Mouse (Mus musculus): ENCODE results near the gene Ece2. TPM values are rescaled to one million over a fixed set of nuclear protein-coding genes. Genes with fewer than 3 reads are reported as not detected.

Ece2 gene
- polyA plus RNA-seq, 1 experiment = not detected

DNA sequence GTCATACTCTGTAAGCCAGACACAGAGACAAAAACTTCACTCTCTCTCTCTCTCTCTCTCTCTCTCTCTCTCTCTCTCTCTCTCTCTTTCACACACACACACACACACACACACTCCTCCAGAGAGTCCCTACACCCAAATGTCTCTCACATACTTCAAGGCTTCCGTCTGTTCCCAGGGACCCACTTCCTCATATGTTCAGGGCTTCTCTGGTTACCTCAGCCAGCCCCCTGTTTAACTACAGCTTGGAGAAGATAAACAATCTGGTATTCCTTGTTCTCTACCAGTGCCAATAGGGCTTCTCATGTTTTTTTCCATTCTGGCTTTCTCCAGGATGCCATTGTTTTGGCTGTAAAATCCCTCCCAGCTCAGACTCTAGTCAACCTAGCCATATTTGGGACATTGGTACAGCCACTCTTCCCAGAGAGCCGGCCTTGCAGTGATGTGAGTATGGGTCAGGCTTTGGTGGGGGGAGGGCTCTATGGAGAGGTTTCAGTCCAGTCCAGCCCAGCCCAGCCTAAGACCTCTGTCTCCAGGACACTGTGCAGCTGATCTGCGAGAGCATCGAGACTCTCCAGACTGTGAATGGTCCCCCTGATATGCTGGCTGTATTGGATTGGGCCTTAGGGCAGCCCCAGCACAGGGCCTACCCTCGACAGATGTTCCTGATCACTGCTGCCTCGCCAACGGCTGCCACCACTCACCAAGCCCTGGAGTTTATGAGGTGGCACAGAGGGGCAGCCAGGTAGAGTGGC, 32.8 kb upstream of the Ece2 start:
- 65% methylated on average over 7 of the region's 7 CpGs for WGBS
- H3K4me3 ChIP-seq (replicated peaks; ENCODE audit: control insufficient read depth, low read depth, low read length) = no peak overlapping the region
- no peak overlapping the region for H3K27ac ChIP-seq (ENCODE audit: control insufficient read depth, insufficient read depth, low read depth, low read length, poor library complexity)
- no peak for TF ChIP-seq POLR2A (IDR thresholded peaks at IDR 0.05; ENCODE audit: borderline replicate concordance, control insufficient read depth, low read depth, low read length)
- TF ChIP-seq CTCF (IDR thresholded peaks at IDR 0.05; ENCODE audit: control insufficient read depth, insufficient read depth, low read length) = no peak
- no peaks in the 10 kb centered on the region for H3K4me1 ChIP-seq (ENCODE audit: control insufficient read depth, insufficient read depth, low read length)

DNA sequence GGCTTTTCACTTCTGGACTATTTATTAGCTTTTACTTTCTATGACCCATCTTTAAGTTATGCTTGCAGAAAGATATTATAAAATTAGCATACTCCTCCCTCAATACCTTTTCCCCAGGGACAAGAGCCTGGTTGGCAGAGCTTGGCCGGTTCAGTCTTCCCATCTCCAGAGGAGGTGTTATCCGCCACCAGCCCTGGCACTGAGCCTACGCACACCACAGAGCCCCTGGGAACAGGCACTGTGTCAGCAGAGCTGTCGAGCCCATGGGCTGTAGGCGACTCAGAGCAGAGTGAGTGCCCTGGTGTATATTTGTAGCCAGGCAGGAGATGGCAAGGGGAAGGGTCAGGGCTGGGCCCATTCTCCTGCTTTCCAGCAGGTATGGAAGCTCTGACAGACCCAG, 29.1 kb upstream of the Ece2 start:
- 78% methylated on average over 5 of the region's 5 CpGs for WGBS
- Histone ChIP-seq H3K27ac (ENCODE audit: control insufficient read depth, insufficient read depth, low read depth, low read length, poor library complexity) (no peak overlapping the region), H3K4me1 (ENCODE audit: control insufficient read depth, insufficient read depth, low read length) (no peaks in the 10 kb centered on the region), H3K4me3 (replicated peaks; ENCODE audit: control insufficient read depth, low read depth, low read length) (no peak overlapping the region)
- TF ChIP-seq POLR2A (IDR thresholded peaks at IDR 0.05; ENCODE audit: borderline replicate concordance, control insufficient read depth, low read depth, low read length) = no peak
- TF ChIP-seq CTCF (IDR thresholded peaks at IDR 0.05; ENCODE audit: control insufficient read depth, insufficient read depth, low read length) = no peak

DNA sequence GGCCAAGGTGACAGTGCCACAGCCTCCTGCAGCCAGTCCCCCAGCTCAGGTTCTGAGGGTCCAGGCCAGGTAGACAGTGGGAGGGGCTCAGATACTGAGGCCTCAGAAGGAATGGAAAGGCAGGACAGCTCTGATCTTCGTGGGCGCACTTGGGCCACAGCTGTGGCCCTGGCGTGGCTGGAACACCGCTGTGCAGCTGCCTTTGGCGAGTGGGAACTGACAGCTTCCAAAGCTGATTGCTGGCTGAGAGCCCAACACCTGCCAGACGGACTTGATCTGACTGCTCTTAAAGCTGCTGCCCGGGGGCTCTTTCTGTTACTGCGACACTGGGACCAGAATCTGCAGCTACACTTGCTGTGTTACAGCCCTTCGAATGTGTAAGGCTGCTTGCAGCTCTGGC, 24.9 kb upstream of the Ece2 start:
- Histone ChIP-seq H3K27ac (ENCODE audit: control insufficient read depth, insufficient read depth, low read depth, low read length, poor library complexity) (no peak overlapping the region), H3K4me3 (replicated peaks; ENCODE audit: control insufficient read depth, low read depth, low read length) (no peak overlapping the region), H3K4me1 (ENCODE audit: control insufficient read depth, insufficient read depth, low read length) (no peaks in the 10 kb centered on the region)
- whole genome bisulfite sequencing = 77% methylated on average over 9 of the region's 9 CpGs
- TF ChIP-seq CTCF (IDR thresholded peaks at IDR 0.05; ENCODE audit: control insufficient read depth, insufficient read depth, low read length) (no peak), POLR2A (IDR thresholded peaks at IDR 0.05; ENCODE audit: borderline replicate concordance, control insufficient read depth, low read depth, low read length) (no peak)

DNA sequence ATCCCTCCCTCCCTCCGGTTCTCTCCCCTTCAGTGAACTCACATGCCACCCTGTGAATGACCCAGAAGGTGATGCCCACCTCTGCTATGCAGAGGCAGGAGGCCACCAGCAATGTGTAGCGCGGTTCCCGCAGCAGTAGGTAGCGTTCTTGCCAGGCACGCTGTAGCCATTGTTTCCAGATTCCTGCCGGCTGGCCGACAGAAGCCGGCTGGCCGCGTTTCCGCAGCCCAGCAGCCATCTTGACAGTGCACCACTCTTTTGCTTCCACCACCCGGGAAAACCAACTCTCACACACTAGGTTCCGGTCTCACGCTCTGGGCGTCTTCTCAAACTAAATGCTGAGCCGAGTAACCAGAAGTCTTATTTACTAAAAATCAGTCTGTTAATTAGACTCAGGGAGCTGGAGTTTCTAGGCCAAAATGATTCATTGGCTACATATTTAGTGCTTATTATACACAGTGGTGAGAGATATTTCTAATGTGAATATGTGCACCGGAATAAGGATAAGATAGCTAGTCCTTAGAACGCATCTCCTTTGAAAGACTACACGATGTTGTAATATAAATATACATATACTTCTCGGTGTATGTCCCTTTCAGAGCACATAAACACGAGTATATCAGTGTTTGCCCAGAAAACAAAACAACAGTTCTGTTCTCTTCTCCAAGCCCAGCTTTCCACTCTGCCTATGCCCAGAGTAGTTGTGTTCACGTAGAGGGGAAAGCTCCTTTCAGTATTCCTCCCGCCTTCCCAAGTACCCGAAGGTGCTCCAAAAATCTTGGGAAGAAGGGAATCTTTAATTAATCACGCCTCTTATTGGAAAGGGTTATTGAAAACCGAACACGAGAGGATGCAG, 18.9 kb upstream of the Ece2 start:
- Histone ChIP-seq H3K27ac (ENCODE audit: control insufficient read depth, insufficient read depth, low read depth, low read length, poor library complexity) (no peak overlapping the region), H3K4me1 (ENCODE audit: control insufficient read depth, insufficient read depth, low read length) (no peaks in the 10 kb centered on the region), H3K4me3 (replicated peaks; ENCODE audit: control insufficient read depth, low read depth, low read length) (peak overlapping the region; percentile 100)
- under 1% methylated on average over 28 of the region's 28 CpGs for WGBS
- TF ChIP-seq CTCF (IDR thresholded peaks at IDR 0.05; ENCODE audit: control insufficient read depth, insufficient read depth, low read length) = peak; percentile 21; the same call in 1 of the 2 replicates
- peak; percentile 96 for TF ChIP-seq POLR2A (IDR thresholded peaks at IDR 0.05; ENCODE audit: borderline replicate concordance, control insufficient read depth, low read depth, low read length)

GRCm38 (mm10) chr16:20611357-20612227, 18.0 kb upstream of the Ece2 start, which contains the start of the genes Eef1akmt4, Gm49333 and Alg3:
TSS of gene Eef1akmt4 (plus strand) at chr16:20611593.
TSS of gene Gm49333 (plus strand) at chr16:20611610.
TSS of gene Alg3 (minus strand) at chr16:20611735.
- peak within 1 kb of the TSS; percentile 100 for H3K4me3 ChIP-seq (replicated peaks; ENCODE audit: control insufficient read depth, low read depth, low read length)
- H3K27ac ChIP-seq (ENCODE audit: control insufficient read depth, insufficient read depth, low read depth, low read length, poor library complexity) = no peak within 1 kb of the TSS
- peak; percentile 51; the same call in 1 of the 2 replicates for TF ChIP-seq POLR2A (IDR thresholded peaks at IDR 0.05; ENCODE audit: borderline replicate concordance, control insufficient read depth, low read depth, low read length)
- TF ChIP-seq CTCF (IDR thresholded peaks at IDR 0.05; ENCODE audit: control insufficient read depth, insufficient read depth, low read length) = no peak
- H3K4me1 ChIP-seq (ENCODE audit: control insufficient read depth, insufficient read depth, low read length) = no peaks in the 10 kb centered on the region
- WGBS = 1% methylated on average over 41 of the region's 41 CpGs

DNA sequence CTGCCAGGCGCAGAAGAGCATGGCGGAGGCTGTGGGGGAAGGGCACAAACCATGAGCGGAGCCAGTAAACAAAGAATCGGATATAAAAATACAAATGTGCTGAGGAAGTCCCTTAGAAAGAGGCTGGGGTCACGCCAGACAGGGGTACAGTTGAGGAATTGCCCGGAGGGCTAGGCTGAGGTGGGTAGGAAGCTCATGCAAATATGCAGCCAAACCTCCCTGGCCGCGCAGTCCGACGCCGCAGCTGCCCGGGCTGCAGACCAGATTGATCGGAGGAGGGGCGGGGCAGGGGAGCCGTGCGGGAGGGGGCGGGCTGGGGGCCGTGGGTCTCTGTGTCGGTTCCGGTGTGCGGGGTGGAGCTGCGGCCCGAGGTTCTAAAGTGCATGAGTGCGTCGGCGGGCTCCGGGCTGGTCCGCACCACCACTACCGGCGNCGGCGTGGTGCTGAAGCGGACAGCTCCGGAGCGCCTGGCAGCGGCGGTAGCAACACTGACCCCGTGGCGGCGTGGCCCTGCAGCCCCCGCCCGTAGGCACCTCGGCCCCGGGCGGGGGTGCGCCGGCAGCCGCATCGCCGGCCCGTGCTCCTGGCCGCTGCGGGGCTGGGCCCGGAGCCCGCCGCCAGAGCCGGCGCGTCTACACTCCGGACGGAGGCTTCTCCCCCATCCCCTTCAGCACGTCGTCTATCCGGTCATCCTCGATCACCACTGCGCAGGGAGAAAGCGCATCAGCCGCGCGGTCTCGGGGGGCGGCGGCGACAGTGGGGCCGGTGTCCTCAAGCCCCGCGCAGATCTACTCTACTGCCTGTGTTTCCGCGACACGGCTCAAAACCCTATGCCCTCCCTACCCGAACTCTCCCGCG, 9.9 kb upstream of the Ece2 start:
- no peaks in the 10 kb centered on the region; the same call in 1 of the 2 replicates for H3K4me1 ChIP-seq (ENCODE audit: control insufficient read depth, insufficient read depth, low read length)
- no peak overlapping the region for H3K4me3 ChIP-seq (replicated peaks; ENCODE audit: control insufficient read depth, low read depth, low read length)
- H3K27ac ChIP-seq (ENCODE audit: control insufficient read depth, insufficient read depth, low read depth, low read length, poor library complexity) = no peak overlapping the region
- TF ChIP-seq POLR2A (IDR thresholded peaks at IDR 0.05; ENCODE audit: borderline replicate concordance, control insufficient read depth, low read depth, low read length) (no peak), CTCF (IDR thresholded peaks at IDR 0.05; ENCODE audit: control insufficient read depth, insufficient read depth, low read length) (no peak)
- WGBS = 6% methylated on average over 82 of the region's 83 CpGs

DNA sequence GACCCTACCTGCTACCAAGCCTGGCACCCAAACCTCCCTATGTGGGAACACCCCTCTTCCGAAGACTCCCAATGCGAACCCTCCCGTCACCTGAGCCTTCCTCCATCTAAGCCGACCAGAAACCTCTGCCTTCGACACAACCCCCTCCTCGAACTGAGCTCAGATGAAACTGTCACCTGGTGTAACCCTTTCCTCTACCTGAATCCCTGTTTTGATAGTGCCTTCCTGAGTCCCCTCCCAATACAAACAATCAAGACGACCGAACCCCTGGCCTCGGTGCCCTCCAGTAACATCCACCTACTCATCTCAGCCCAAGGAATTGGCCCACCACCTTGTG, 9.3 kb upstream of the Ece2 start:
- TF ChIP-seq CTCF (IDR thresholded peaks at IDR 0.05; ENCODE audit: control insufficient read depth, insufficient read depth, low read length) (no peak), POLR2A (IDR thresholded peaks at IDR 0.05; ENCODE audit: borderline replicate concordance, control insufficient read depth, low read depth, low read length) (no peak)
- no peak overlapping the region for H3K27ac ChIP-seq (ENCODE audit: control insufficient read depth, insufficient read depth, low read depth, low read length, poor library complexity)
- H3K4me3 ChIP-seq (replicated peaks; ENCODE audit: control insufficient read depth, low read depth, low read length) = no peak overlapping the region
- H3K4me1 ChIP-seq (ENCODE audit: control insufficient read depth, insufficient read depth, low read length) = no peaks in the 10 kb centered on the region; the same call in 1 of the 2 replicates
- 1% methylated on average over 9 of the region's 9 CpGs for WGBS
